Mouse (Mus musculus): ENCODE data around the gene Zdhhc16. TPM values are rescaled to one million over a fixed set of nuclear protein-coding genes. Genes with fewer than 3 reads are reported as not detected.

Gene Zdhhc16
- polyA plus RNA-seq, 1 experiment from 2014 or later, result 69.2 TPM

DNA sequence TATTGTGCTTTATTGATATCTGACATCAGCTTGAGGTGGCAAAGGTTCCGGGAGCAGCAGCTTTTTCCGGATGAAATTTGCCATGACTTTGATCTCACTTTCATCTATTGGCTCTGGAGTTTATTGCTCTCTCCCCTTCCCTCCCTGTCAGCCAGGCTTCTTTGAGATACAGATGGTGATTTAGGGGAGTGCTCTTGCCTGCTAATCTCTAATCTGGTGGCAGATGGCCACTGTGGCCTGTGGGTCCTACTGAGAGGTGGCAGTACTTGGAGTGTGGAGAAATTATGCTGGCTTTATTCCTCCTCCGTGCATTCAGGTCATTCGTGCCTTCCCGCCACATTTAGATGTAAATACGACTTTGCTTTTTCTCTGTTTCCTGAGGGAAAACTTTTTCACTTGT, 844 bp downstream of the Zdhhc16 start:
- DNase-seq (ENCODE audit: low spot score), result no peak
- H3K4me3 ChIP-seq (ENCODE audit: low read depth, low read length), result peak overlapping the region; percentile 97
- no peaks in the 10 kb centered on the region for H3K27me3 ChIP-seq (ENCODE audit: control insufficient read depth, insufficient read depth, low read length)
- WGBS, result 21% methylated on average over 6 of the region's 6 CpGs
- H3K36me3 ChIP-seq (ENCODE audit: control insufficient read depth, insufficient read depth, low read length), result peaks cover 9% of the 10 kb centered on the region
- H3K9ac ChIP-seq (ENCODE audit: low read length), result peak overlapping the region; percentile 63
- peaks cover 13% of the 10 kb centered on the region for H3K4me1 ChIP-seq (ENCODE audit: control insufficient read depth, insufficient read depth, low read length)
- no peak for ATAC-seq (ENCODE audit: insufficient read depth, low FRiP score, low TSS enrichment)
- peak overlapping the region; percentile 65 for H3K4me2 ChIP-seq (ENCODE audit: low read depth)
- H3K27ac ChIP-seq (ENCODE audit: low read depth, low read length), result no peak overlapping the region
- H3K9me3 ChIP-seq (ENCODE audit: control insufficient read depth, low read length), result no peaks in the 10 kb centered on the region

DNA sequence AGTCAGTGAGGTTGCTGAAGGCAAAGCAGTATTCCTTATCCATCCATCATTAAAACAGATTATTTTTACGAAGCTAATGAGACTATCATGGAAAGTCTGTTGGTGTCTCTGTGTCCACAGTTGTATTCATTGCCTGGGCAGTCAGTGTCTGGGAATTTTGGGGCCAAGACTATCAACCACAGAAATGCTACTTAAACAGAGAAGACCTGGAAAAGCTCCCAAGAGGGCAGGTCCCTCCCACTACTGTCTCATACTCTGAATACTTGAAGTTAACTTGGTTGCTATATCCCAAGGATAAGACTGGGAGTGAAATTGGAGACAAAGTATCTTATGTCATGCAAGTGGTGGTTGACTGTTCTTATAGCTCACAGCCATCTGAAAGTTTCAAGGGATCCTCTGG, 2.6 kb downstream of the Zdhhc16 start:
- Histone ChIP-seq H3K27ac (ENCODE audit: low read depth, low read length) (no peak overlapping the region), H3K27me3 (ENCODE audit: control insufficient read depth, insufficient read depth, low read length) (no peaks in the 10 kb centered on the region), H3K36me3 (ENCODE audit: control insufficient read depth, insufficient read depth, low read length) (peaks cover 4% of the 10 kb centered on the region), H3K4me2 (ENCODE audit: low read depth) (no peak overlapping the region), H3K4me3 (ENCODE audit: low read depth, low read length) (no peak overlapping the region), H3K9me3 (ENCODE audit: control insufficient read depth, low read length) (no peaks in the 10 kb centered on the region), H3K9ac (ENCODE audit: low read length) (no peak overlapping the region), H3K4me1 (ENCODE audit: control insufficient read depth, insufficient read depth, low read length) (peaks cover 13% of the 10 kb centered on the region)
- ATAC-seq (ENCODE audit: insufficient read depth, low FRiP score, low TSS enrichment), result no peak
- no peak for DNase-seq (ENCODE audit: low spot score)
- 93% methylated on average over 1 of the region's 1 CpGs for WGBS

DNA sequence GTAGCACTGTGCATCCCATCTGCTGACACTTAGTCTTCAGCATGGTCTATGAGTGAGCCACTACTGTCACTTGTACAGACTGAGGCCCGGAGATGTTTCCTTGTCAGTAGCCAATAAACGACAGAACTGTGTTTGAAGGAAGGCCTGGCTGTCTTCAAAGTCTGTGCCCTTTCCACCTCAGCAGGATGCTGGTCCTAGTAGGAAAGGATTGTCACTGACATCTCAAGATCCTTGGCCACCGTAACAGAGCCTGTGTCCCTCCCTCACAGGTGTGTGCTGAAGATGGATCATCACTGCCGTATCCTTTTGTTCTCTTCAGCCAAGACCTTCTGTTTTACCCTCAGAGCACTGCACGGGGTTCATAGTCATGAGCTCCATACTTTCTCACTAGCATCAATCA, 5.3 kb downstream of the Zdhhc16 start:
- Histone ChIP-seq H3K4me3 (ENCODE audit: low read depth, low read length) (no peak overlapping the region), H3K4me2 (ENCODE audit: low read depth) (no peak overlapping the region), H3K27me3 (ENCODE audit: control insufficient read depth, insufficient read depth, low read length) (no peaks in the 10 kb centered on the region), H3K9ac (ENCODE audit: low read length) (no peak overlapping the region), H3K36me3 (ENCODE audit: control insufficient read depth, insufficient read depth, low read length) (peaks cover 10% of the 10 kb centered on the region), H3K9me3 (ENCODE audit: control insufficient read depth, low read length) (no peaks in the 10 kb centered on the region), H3K27ac (ENCODE audit: low read depth, low read length) (no peak overlapping the region), H3K4me1 (ENCODE audit: control insufficient read depth, insufficient read depth, low read length) (peaks cover 8% of the 10 kb centered on the region)
- no peak for DNase-seq (ENCODE audit: low spot score)
- WGBS, result 89% methylated on average over 5 of the region's 5 CpGs
- no peak for ATAC-seq (ENCODE audit: insufficient read depth, low FRiP score, low TSS enrichment)

DNA sequence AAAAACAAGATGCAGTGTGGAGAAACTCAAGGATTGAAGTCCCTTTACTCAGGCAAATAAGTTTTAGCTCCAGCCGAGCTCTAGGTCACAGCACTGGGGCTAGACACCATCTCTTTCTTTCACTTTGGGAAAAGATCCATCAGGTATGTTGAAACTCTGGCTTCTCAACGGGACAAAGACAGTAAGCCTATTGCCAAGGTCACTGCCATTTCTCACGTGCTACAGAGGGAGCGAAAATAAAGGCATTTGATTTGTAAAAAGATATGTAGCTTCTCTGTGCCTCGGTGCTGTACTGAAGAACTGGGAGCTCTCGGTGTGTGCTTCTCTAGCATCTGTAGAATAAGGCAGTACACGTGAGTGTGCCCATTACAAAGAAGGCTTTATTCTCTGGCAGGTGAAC, 10.6 kb downstream of the Zdhhc16 start:
- Histone ChIP-seq H3K27ac (ENCODE audit: low read depth, low read length) (no peak overlapping the region), H3K9me3 (ENCODE audit: control insufficient read depth, low read length) (no peaks in the 10 kb centered on the region), H3K27me3 (ENCODE audit: control insufficient read depth, insufficient read depth, low read length) (no peaks in the 10 kb centered on the region), H3K4me3 (ENCODE audit: low read depth, low read length) (no peak overlapping the region), H3K4me1 (ENCODE audit: control insufficient read depth, insufficient read depth, low read length) (no peaks in the 10 kb centered on the region), H3K9ac (ENCODE audit: low read length) (no peak overlapping the region), H3K36me3 (ENCODE audit: control insufficient read depth, insufficient read depth, low read length) (peaks cover 33% of the 10 kb centered on the region), H3K4me2 (ENCODE audit: low read depth) (no peak overlapping the region)
- DNase-seq (ENCODE audit: low spot score) (no peak), ATAC-seq (ENCODE audit: insufficient read depth, low FRiP score, low TSS enrichment) (no peak)
- 86% methylated on average over 7 of the region's 7 CpGs for WGBS

DNA sequence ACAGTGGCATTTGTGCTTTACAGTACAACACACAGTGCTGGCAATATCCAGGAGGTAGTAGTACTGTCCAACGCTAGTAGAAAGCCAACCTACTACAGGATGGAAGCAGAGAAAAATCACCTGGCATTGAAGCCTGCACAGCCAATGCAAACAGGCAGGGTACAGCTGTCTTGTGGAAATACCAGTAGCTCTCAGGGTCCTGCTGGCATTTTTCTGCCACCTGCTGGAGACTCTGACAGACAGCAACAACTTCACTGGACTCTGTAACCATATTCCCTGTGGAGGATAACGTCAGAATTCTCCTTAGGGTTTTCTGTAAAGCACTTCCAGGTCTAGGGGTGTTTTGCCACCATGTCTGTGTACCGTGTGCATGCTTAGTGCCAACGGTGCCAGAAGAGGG, 19.0 kb downstream of the Zdhhc16 start:
- no peak for ATAC-seq (ENCODE audit: insufficient read depth, low FRiP score, low TSS enrichment)
- no peaks in the 10 kb centered on the region for H3K4me1 ChIP-seq (ENCODE audit: control insufficient read depth, insufficient read depth, low read length)
- no peaks in the 10 kb centered on the region for H3K9me3 ChIP-seq (ENCODE audit: control insufficient read depth, low read length)
- no peak overlapping the region for H3K9ac ChIP-seq (ENCODE audit: low read length)
- no peak overlapping the region for H3K4me2 ChIP-seq (ENCODE audit: low read depth)
- peaks cover 19% of the 10 kb centered on the region for H3K36me3 ChIP-seq (ENCODE audit: control insufficient read depth, insufficient read depth, low read length)
- no peaks in the 10 kb centered on the region for H3K27me3 ChIP-seq (ENCODE audit: control insufficient read depth, insufficient read depth, low read length)
- H3K4me3 ChIP-seq (ENCODE audit: low read depth, low read length), result no peak overlapping the region
- 81% methylated on average over 4 of the region's 4 CpGs for WGBS
- H3K27ac ChIP-seq (ENCODE audit: low read depth, low read length), result no peak overlapping the region
- DNase-seq (ENCODE audit: low spot score), result no peak

DNA sequence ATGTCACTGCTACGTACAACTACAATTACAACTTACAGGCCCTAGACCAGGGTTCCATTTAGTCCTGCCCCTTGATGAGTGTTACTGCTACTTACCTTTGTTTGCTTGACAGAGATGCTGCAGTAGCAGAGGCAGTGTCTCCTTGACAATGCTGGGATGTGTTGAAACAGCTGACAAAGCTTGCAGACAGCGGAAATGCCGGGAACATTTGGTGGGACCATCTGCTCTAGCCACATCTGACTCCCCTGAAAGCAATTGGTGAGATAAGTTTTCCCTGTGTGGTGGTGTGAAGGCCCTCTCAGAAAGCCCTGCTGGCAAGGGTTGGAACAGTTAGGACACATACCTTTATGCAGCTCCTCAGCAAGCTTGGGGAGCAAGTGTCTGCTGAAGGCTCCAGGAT, 20.3 kb downstream of the Zdhhc16 start:
- ATAC-seq (ENCODE audit: insufficient read depth, low FRiP score, low TSS enrichment), result no peak
- peaks cover 15% of the 10 kb centered on the region for H3K36me3 ChIP-seq (ENCODE audit: control insufficient read depth, insufficient read depth, low read length)

DNA sequence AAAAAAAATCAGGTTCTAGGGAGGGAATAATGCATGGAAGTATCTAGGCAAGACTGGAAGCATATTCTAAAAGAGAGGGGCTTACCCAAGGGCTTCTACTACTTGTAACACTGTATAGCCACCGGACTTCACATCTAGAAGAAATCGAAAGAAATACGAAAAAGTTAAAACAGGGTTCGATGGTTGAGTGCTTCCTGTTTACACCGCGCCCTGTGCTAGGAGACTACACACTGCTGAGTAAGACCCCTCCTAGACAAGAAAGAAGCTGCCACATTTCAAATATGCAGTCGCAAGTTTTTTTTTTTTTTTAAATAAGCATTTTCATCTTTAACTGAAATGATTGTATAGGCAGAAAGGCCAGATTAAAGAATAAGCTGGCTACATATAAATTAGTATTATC, 36.3 kb downstream of the Zdhhc16 start:
- Histone ChIP-seq H3K9ac (ENCODE audit: low read length) (no peak overlapping the region), H3K4me2 (ENCODE audit: low read depth) (no peak overlapping the region), H3K4me1 (ENCODE audit: control insufficient read depth, insufficient read depth, low read length) (no peaks in the 10 kb centered on the region), H3K9me3 (ENCODE audit: control insufficient read depth, low read length) (no peaks in the 10 kb centered on the region), H3K27ac (ENCODE audit: low read depth, low read length) (no peak overlapping the region), H3K4me3 (ENCODE audit: low read depth, low read length) (no peak overlapping the region), H3K27me3 (ENCODE audit: control insufficient read depth, insufficient read depth, low read length) (no peaks in the 10 kb centered on the region), H3K36me3 (ENCODE audit: control insufficient read depth, insufficient read depth, low read length) (peaks cover 9% of the 10 kb centered on the region)
- DNase-seq (ENCODE audit: low spot score), result no peak
- 96% methylated on average over 7 of the region's 7 CpGs for WGBS
- no peak for ATAC-seq (ENCODE audit: insufficient read depth, low FRiP score, low TSS enrichment)

More for the DNA sequence above, 20.3 kb downstream of the Zdhhc16 start:
- no peaks in the 10 kb centered on the region for H3K9me3 ChIP-seq (ENCODE audit: control insufficient read depth, low read length)
- H3K4me1 ChIP-seq (ENCODE audit: control insufficient read depth, insufficient read depth, low read length), result no peaks in the 10 kb centered on the region
- H3K27ac ChIP-seq (ENCODE audit: low read depth, low read length), result no peak overlapping the region
- WGBS, result 70% methylated on average over 3 of the region's 3 CpGs
- DNase-seq (ENCODE audit: low spot score), result no peak
- H3K4me3 ChIP-seq (ENCODE audit: low read depth, low read length), result no peak overlapping the region
- no peak overlapping the region for H3K4me2 ChIP-seq (ENCODE audit: low read depth)
- no peaks in the 10 kb centered on the region for H3K27me3 ChIP-seq (ENCODE audit: control insufficient read depth, insufficient read depth, low read length)
- no peak overlapping the region for H3K9ac ChIP-seq (ENCODE audit: low read length)

DNA sequence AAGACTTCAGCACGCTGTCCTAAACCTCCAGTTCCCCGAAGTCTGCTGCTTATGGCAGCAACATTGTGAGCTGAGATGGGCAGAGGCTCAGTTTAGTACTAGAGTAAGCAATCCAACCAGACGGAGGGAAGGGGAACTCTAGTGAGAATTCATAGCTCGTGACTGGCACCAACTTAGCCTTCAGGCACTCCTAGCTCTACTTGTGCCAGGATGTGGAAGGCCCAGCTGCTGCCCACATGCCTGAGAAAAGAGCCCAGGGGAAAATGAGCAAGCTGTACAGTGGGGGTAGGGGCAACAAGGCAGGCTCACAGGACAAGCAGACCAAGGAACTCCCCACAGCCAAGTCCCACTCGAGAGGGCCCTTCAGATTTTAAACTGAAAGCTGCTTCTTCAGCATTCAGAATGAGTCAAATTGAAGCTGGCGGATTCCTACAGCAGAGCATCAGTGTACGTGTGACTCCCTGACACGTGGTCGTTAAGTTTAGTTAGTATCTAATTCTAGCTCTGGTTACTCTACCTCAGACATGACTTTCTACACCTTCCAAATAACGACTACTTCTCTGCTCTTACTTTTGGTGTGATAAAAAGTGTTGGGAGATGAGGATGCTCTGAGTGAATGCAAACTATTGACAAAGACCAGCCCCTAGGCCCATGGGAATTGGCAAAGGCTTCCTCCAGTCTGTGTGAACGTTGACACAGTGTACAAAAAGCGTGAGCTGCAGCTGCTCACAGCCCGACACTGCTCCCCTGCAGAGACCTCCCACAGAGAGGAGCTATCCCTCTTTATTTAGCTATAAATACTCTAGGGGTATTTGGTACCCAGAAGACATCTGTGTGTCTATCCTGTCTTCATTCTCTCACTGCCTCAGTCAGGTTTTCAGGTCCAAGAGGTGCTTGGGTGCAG, 40.9 kb downstream of the Zdhhc16 start:
- H3K9ac ChIP-seq (ENCODE audit: low read length), result no peak overlapping the region
- no peak overlapping the region for H3K27ac ChIP-seq (ENCODE audit: low read depth, low read length)
- H3K27me3 ChIP-seq (ENCODE audit: control insufficient read depth, insufficient read depth, low read length), result no peaks in the 10 kb centered on the region
- H3K4me3 ChIP-seq (ENCODE audit: low read depth, low read length), result no peak overlapping the region
- no peaks in the 10 kb centered on the region for H3K4me1 ChIP-seq (ENCODE audit: control insufficient read depth, insufficient read depth, low read length)
- no peaks in the 10 kb centered on the region; the same call in 1 of the 2 replicates for H3K36me3 ChIP-seq (ENCODE audit: control insufficient read depth, insufficient read depth, low read length)
- no peak overlapping the region for H3K4me2 ChIP-seq (ENCODE audit: low read depth)
- 58% methylated on average over 13 of the region's 13 CpGs for WGBS
- DNase-seq (ENCODE audit: low spot score), result no peak
- ATAC-seq (ENCODE audit: insufficient read depth, low FRiP score, low TSS enrichment), result no peak
- no peaks in the 10 kb centered on the region for H3K9me3 ChIP-seq (ENCODE audit: control insufficient read depth, low read length)

DNA sequence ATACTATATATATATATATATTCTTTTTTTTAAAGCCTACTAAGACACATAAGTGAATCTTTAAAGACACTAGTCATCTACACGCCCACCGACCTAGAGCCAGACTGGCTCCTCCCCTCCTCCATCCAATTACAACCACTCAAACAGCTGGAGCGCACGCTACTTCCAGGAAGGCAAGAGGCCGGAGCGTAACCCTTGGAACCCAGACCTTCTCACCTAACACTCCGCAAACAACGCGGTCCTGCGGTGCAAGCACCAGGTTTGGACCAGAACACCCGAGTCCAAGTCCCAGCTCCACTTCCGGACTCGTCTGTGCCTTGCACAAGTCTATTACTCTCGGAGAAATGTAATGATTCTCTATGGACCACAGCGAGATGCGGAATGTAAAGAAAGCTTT, 47.1 kb downstream of the Zdhhc16 start:
- no peaks in the 10 kb centered on the region; the same call in 1 of the 2 replicates for H3K36me3 ChIP-seq (ENCODE audit: control insufficient read depth, insufficient read depth, low read length)
- H3K4me1 ChIP-seq (ENCODE audit: control insufficient read depth, insufficient read depth, low read length), result peaks cover 5% of the 10 kb centered on the region
- WGBS, result 0% methylated on average over 16 of the region's 16 CpGs
- H3K27me3 ChIP-seq (ENCODE audit: control insufficient read depth, insufficient read depth, low read length), result 0 out of 2 replicates have a peak, but pooled peaks cover 4% of the 10 kb centered on the region
- H3K27ac ChIP-seq (ENCODE audit: low read depth, low read length), result peak overlapping the region; percentile 64; the same call in 1 of the 2 replicates
- ATAC-seq (ENCODE audit: insufficient read depth, low FRiP score, low TSS enrichment), result peak; percentile 25; the same call in 1 of the 2 replicates
- H3K4me3 ChIP-seq (ENCODE audit: low read depth, low read length), result peak overlapping the region; percentile 85
- H3K9me3 ChIP-seq (ENCODE audit: control insufficient read depth, low read length), result no peaks in the 10 kb centered on the region
- H3K4me2 ChIP-seq (ENCODE audit: low read depth), result peak overlapping the region; percentile 100
- DNase-seq (ENCODE audit: low spot score), result no peak
- H3K9ac ChIP-seq (ENCODE audit: low read length), result peak overlapping the region; percentile 72
